9 mouse cellular contexts compared by ENCODE assay signal in the genomic region with DNA sequence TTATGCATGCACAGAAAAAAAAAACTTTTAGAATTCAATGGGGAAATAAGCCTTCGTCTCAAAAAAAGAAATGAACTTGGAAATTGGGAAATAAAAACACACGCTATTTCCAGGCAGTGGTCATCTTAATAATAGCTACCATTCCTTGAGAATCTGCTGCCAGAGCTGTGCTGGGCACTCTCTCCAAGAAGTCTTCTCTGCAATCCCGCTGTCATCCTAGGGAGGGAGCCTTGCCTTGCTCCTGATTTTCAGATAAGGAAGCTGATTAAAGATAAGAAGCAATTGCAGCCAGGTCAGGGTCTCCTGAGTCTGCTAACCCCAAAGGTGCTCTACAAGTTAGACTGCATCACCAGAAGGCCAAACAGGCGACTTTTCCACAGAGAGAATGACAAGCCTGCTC.
DNase-seq lines count a peak whose midpoint lies in the region; ATAC-seq and TF ChIP-seq lines count a peak whose summit lies in the region.
"Had no signal": no experiment of that assay in that cellular context is flagged by ENCODE, and none has a peak within 500 bp of the region (broad histone marks: within the 10 kb centered on the region; RNA-seq: fewer than 3 reads in every experiment).

No protein-coding gene starts in this region.

- TF ChIP-seq POLR2A in brain, embryonic 14.5 days (IDR thresholded peaks at IDR 0.05; ENCODE audit: borderline replicate concordance, extremely low read depth, insufficient read depth, insufficient read length, poor library complexity, severe bottlenecking), result no peak

- 54% methylated on average over 4 of the region's 4 CpGs for WGBS in forebrain, embryonic 15.5 days

- DNase-seq in adrenal gland, adult 2 months, result peak; percentile 15
- no peak for DNase-seq in adrenal gland, adult 18-20 months (ENCODE audit: low spot score in 2 of 2)
- DNase-seq in kidney, adult 9 months, result peak; percentile 31
- DNase-seq in kidney, adult 8-10 months, result no peak
- peak; percentile 46 for DNase-seq in brain, embryonic 14.5 days (ENCODE audit: low read depth)
- peak; percentile 43 for DNase-seq in retina, embryonic 14.5 days (ENCODE audit: low spot score)
- DNase-seq in ovary, adult 18-20 months (ENCODE audit: low spot score), result no peak

- H3K4me3 ChIP-seq in forebrain, embryonic 15.5 days, result no peak overlapping the region
- H3K4me3 ChIP-seq: limb, embryonic 15.5 days had no signal

- ATAC-seq in forebrain, embryonic 15.5 days (replicated peaks), result no peak

- peaks cover 5% of the 10 kb centered on the region for H3K4me1 ChIP-seq in forebrain, embryonic 15.5 days

- no peaks in the 10 kb centered on the region for H3K9me3 ChIP-seq in forebrain, embryonic 15.5 days
- H3K9me3 ChIP-seq: limb, embryonic 15.5 days had no signal

- H3K27me3 ChIP-seq in forebrain, embryonic 15.5 days, result no peaks in the 10 kb centered on the region
- H3K27me3 ChIP-seq: limb, embryonic 15.5 days had no signal

- H3K27ac ChIP-seq in forebrain, embryonic 15.5 days (replicated peaks), result no peak overlapping the region
- H3K27ac ChIP-seq: limb, embryonic 15.5 days had no signal

- no peak overlapping the region for H3K9ac ChIP-seq in forebrain, embryonic 15.5 days (replicated peaks)
- H3K9ac ChIP-seq: limb, embryonic 15.5 days had no signal

- no peaks in the 10 kb centered on the region for H3K36me3 ChIP-seq in forebrain, embryonic 15.5 days
- H3K36me3 ChIP-seq: limb, embryonic 15.5 days had no signal

- TF ChIP-seq CTCF in brain, embryonic 14.5 days (IDR thresholded peaks at IDR 0.05; ENCODE audit: borderline replicate concordance, extremely low read depth, insufficient read depth, insufficient read length), result peak; percentile 53; the same call in 1 of the 2 replicates

- H3K4me2 ChIP-seq in forebrain, embryonic 15.5 days (replicated peaks), result no peak overlapping the region
- H3K4me2 ChIP-seq: limb, embryonic 15.5 days had no signal

Comparison
In these comparisons a context has a peak if more than half of its experiments do, and no peak if none do; other contexts are left out.
1. DNase-seq: peak in adrenal gland, adult 2 months (single experiment), kidney, adult 9 months (single experiment), brain, embryonic 14.5 days (single experiment) and retina, embryonic 14.5 days (single experiment); none in adrenal gland, adult 18-20 months (0 of 2), kidney, adult 8-10 months (0 of 2) and ovary, adult 18-20 months (single experiment).